Mouse (Mus musculus) WW6 (cell line): ENCODE measurements around the gene Grb14.

Experiments
- DNase-seq: peaks from one replicate; pipeline ENCODE4 v3.0.0-alpha.2; 2013; ENCODE audit warnings: low read depth, low spot score

Grb14 gene

GRCm38 (mm10) chr2:64974549-64974948 is 50.2 kb downstream of the Grb14 start:
- no peak for DNase-seq

DNA sequence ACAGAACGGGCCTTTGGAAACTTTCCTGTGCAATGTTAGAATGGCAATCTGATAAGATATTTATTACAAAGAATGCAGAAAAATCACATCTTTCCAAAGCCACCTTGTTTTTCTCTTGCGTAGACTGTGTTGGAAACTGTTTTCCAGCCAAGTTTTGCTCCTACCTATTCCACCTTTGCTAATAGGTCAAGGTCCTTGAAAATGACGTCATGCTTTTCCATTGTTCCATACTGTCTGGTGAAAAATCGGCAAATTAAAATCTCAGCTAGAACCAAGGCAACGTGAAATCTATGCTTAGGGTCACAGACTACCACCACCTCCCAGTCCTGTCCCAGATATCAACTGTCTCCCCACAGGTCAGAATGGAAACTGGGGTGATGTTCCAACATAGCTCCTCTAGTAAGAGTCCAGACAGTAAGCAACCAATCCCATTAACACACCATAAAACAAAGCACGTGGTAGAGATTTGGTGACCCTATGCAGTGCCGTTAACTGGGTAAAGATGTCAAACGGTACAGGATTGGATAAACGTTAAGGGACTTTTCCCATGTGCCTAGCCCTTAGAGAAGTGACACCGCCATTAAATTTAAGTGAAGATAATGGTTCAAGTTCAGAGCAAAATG is 50.9 kb downstream of the Grb14 start:
- DNase-seq = no peak

DNA sequence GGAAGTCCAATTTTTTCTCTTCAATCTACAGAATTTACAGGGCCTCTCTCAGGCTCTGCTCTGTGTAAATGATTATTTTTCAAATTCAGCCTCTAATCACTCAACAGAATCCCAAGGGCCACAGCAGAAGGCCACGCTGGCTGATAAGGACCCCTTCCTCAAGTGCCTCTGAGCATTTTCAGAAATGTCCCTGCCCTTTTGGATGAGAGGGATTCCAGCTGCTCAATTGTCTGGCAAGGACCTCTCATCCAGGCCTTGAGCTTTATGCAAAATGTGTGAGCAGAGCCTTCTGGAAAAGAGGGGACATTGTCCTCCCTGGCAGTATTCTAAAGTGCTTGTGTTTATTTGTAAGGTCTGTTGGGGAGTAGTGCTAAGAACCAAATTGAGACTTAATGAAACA is 51.7 kb downstream of the Grb14 start:
- no peak for DNase-seq

- DNase-seq = no peak
Measured at GRCm38 (mm10) chr2:64971828-64972227, 53.0 kb downstream of the Grb14 start.

GRCm38 (mm10) chr2:64970992-64971391 is 53.8 kb downstream of the Grb14 start:
- no peak for DNase-seq

DNA sequence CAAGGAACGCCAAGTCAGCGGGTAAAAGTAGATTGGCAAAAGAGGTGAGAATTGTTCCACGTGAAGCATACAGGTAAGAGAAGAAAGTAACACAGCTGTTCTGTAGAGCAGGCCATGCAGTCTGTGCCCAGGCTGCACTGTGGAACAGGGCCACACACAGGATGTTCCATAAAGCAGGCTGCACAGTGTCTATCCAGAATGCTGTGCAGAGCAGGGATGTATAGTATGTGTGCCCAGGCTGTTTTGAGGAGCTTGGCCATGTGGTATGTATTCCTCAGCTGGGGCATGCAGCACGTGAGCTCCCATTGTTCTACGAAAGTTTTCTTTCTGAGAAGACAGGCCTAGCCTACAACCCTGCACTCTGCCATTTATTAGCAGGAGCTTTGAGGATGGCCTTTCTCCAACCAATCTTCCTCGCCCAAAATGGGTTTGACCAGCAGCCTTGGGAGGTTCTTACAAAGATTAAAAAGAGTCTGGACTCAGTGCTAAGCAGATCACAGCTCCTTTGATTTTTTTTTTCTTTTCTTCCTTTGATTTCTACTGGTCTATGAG is 57.8 kb downstream of the Grb14 start:
- no peak for DNase-seq

DNA sequence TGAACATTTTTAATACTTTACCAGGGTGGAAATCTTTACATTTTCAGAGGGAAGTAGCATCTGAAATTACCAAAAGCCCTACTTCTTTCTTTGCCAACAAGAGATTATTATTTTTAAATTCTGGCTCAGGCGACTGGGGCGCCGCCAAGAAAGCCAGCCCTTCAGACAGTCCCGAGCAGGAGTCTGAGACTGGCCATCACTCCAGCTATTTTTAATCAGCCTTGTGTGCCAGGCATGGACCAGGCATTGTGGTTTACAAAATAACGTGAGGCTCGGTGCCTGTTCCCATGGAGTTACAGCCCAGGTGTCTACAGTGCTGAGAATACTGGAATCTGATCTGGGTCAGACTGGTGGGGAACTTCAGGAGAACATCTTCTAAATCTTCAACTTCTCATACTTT is 58.5 kb downstream of the Grb14 start:
- no peak for DNase-seq

DNA sequence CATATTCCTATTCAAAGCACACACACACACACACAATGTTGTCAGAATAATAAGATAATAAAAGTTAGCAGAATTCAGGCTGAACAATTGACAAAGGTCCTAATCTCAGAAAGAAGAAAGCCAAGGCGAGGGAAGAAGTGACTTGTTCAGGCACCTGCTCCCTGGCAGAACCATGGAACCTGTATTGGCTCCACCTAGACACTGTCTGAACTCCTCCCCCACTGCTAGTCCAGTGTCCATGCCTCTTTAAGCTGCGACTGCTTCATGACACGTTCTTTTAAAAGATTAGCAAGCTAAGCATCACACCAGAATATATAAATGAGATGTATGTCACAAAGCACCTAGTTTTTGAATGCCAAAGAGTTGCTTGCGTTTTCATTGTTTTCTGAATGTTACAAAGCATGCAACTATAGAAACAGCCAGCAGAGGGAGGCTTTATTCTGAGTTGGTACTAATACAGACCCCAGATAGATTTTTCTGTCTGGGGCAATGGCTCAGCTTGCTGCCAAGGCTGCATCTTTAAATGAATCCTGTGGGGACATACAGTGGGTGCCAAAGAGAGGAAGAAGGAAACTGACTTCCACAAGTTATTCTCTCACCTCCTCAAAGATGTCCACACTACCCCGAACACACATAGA is 59.4 kb downstream of the Grb14 start:
- no peak for DNase-seq

DNA sequence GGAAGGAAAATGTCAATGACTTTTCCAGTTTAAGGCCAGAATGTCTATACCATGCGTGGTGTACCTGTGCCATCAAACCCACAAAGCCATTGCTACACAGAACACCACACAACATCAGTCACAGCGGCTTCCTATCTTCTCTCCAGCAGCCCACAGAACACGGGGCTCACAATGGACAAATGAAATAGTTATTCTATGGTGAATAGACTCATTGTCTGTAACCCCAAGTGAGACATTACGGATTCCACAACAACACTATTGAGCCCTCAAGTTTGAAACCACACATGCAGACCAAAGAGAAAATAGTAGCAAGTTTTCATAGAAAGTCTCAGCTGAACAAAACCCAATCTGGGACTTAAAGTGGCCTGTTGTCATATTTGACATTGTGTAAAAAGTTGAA is 62.6 kb downstream of the Grb14 start:
- DNase-seq = no peak

DNA sequence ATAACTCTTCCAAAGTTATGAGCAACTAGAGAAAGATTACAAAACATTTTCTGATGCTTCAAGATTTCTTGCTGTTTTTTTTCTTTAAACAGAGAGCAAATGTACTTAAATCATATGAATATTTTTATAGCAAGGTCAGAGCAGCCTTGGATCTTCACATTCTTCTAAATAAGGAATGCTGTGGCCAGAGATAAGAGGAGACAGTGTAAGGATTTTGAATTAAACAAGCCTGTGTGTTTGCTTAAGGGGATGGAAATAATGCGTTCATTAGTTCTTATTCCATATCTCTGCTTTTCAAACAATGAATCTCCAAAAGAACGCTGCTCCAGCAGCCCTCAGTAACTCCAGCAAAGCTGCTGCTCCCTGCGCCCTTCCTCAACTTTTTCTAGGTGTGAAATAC is 63.4 kb downstream of the Grb14 start:
- no peak for DNase-seq

GRCm38 (mm10) chr2:64959657-64960056 is 65.1 kb downstream of the Grb14 start:
- no peak for DNase-seq

DNA sequence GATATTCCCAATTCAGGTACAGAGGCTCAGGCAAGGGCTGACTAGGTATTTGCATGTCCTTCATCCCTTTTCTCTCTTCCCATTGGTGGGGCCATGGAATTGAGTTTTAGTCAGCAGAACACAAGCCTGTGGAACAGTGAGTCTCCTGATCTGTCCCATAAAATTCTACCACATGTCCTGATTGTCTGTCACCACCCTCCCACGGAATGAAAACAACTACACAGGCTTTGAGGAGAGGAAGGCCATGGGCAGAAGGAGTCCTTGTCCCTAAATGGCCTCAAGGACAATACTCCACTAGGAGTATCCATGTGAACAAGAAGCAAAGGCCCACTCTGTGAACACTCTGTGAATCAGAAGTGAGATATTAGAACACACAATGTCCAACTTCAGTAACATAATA is 69.3 kb downstream of the Grb14 start:
- DNase-seq = no peak

DNA sequence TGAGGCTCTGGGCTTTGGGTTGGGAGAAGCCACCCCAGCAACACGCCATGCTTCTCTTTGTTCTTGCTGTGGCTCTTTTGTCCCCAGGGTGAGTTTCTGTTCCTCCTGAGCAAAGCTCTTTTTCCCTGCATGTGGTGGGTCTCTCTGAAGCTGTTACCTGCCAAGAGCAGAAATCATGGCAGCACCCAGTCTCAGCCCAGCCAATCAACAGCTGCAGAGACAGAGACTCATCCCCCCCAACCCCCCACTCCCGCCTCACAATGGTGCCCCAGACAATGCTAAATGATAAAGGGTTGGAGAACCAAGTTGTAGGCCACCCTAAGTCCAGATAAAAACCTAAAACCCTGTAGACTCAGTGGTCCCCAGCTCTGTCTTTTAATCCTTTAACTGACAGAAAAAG is 75.6 kb downstream of the Grb14 start:
- no peak for DNase-seq

GRCm38 (mm10) chr2:64948418-64949169 is 76.2 kb downstream of the Grb14 start:
- DNase-seq = no peak

- no peak for DNase-seq
Measured at GRCm38 (mm10) chr2:64947484-64947883, 77.3 kb downstream of the Grb14 start.

- no peak for DNase-seq
Measured at GRCm38 (mm10) chr2:64920879-64921278, 103.9 kb downstream of the Grb14 start.

DNA sequence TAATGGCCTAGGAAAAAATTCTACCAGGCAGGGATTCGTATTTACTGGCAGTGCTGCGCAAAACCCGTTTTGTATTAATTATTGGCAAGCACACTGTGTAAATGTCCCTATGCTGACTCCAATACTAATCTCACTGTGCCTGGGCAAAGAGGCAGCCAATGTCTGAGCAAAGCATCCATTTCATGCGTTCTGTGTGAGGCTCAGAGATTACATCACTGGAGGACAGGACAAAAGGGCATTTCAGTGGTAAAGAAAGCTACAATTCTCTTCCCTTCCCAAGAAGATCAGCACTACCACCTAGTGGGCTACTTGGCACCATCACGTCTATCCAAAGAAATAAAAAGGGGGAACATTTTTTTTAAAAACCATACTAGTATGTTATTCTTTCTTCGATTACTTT is 109.3 kb downstream of the Grb14 start:
- DNase-seq = no peak

DNA sequence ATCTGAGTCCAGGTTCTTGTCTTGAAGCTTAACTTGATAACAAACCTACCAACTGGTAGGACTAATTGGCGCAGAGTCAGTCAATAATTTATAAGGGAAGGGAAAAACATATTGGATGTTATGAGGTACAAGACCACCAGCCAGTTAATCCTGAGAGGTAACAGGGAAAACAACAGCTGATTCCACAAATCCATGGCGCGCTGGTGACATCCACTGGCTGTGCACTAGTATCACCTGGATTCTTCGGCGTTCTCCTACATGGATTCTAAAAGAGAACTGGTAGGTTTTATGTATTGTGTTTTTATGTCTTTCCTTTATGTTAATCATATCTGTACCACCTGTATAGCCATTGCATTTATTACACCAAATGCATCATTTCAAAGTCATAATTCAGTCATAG is 119.9 kb downstream of the Grb14 start:
- no peak for DNase-seq

DNA sequence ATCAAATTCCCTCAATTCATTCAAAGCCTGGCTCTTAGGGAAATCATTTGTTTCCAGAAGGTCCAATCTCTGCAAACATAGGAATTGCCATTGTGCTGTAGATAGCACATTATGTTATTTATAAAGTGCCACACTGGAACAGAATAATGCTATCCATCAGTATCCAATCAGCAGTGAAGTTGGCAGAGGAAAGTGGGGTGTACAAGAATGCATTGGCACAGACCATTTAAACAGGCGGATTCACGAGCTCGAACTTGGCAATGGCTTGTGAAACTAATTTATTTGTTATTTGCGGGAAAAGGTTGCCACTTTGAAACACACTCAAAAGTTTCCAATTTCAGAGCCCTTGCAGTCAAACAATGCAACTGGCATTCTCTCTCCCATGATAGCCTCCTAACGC is 126.9 kb downstream of the Grb14 start:
- no peak for DNase-seq

DNA sequence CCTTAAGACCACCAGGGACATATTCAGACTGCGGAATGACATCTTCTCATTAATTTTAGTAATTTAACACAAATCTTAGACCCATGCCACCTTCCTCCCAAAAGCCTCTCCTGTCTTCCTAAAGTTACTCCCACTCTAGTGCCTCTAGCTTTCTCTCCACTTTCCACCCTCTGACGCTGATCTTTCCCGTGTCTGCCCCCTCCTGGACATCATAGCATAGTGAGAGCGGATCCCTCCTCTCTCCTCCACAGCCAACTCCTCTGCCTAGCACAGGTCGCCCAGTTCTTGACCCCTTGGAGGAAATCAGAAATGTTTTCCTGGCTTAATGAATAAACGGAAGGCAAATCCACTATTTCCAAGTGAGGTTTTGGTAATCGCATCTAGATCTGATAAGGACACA is 131.6 kb downstream of the Grb14 start:
- DNase-seq = no peak

- DNase-seq = no peak
Measured at GRCm38 (mm10) chr2:64887098-64887757, 137.6 kb downstream of the Grb14 start.

- DNase-seq = no peak
Measured at GRCm38 (mm10) chr2:64885696-64886095, 139.1 kb downstream of the Grb14 start.
